Mouse (Mus musculus) embryonic facial prominence, embryonic 14.5 days (tissue): Measurements from ENCODE around the gene Ahnak2. TPM values are rescaled to one million over a fixed set of nuclear protein-coding genes. Genes with fewer than 3 reads are reported as not detected.
A peak's percentile ranks its signal among the peaks of the same experiment; 100 is the strongest.

ENCODE experiments used
- ATAC-seq: fragments of 200-750 bp; cut with Nextera tagmentation; 2 replicates; pipeline ENCODE4 v1.8.0; 2017; ENCODE audit warnings: low read depth, moderate number of reproducible peaks, moderate TSS enrichment
- DNase-seq: peaks from one replicate; pipeline ENCODE4 v3.0.0-alpha.2; 2015; ENCODE audit warnings: low spot score
- H3K27ac ChIP-seq: fragments of 300-500 bp; sonication (generic); replicated peaks from 2 replicates; pipeline ENCODE4 v1.5.1; 2014; ENCODE audit warnings: low read depth, mild to moderate bottlenecking, low read length, moderate library complexity
- H3K27me3 ChIP-seq: fragments of 300-500 bp; sonication (generic); replicated peaks from 2 replicates; pipeline ENCODE4 v1.6.1; 2014; ENCODE audit warnings: low read length; ENCODE audit not compliant: control insufficient read depth, insufficient read depth
- H3K36me3 ChIP-seq: fragments of 300-500 bp; sonication (generic); 2 replicates; pipeline ENCODE4 v1.6.1; 2014; ENCODE audit warnings: low read length, mixed read lengths; ENCODE audit not compliant: control insufficient read depth, insufficient read depth
- H3K4me1 ChIP-seq: fragments of 300-500 bp; sonication (generic); 2 replicates; pipeline ENCODE4 v1.6.1; 2014; ENCODE audit warnings: antibody characterized with exemption, low read length; ENCODE audit not compliant: control insufficient read depth, insufficient read depth
- H3K4me2 ChIP-seq: fragments of 300-500 bp; sonication (generic); 2 replicates; pipeline ENCODE4 v1.6.1; 2014; ENCODE audit warnings: low read depth, mild to moderate bottlenecking, low read length, moderate library complexity, mixed read lengths
- H3K4me3 ChIP-seq: fragments of 300-500 bp; sonication (generic); 2 replicates; pipeline ENCODE4 v1.5.1; 2014; ENCODE audit warnings: low read depth, mild to moderate bottlenecking, low read length
- H3K9ac ChIP-seq: fragments of 300-500 bp; sonication (generic); 2 replicates; pipeline ENCODE4 v1.6.1; 2014; ENCODE audit warnings: low read depth, mild to moderate bottlenecking, low read length, moderate library complexity, mixed read lengths
- H3K9me3 ChIP-seq: fragments of 300-500 bp; sonication (generic); 2 replicates; pipeline ENCODE4 v1.6.1; 2016; ENCODE audit warnings: low read length; ENCODE audit not compliant: control insufficient read depth
- WGBS: fragments of 180-500 bp; shearing (Covaris S2); extraction: QIAGEN DNeasy Blood & Tissue Kit; methylation state at CpG from one replicate; pipeline ENCODE4 v1.1.7; 2014; 5-methylcytosine and 5-hydroxymethylcytosine counted together
- polyA plus RNA-seq: library from polyadenylated mRNA; unstranded; fragments of >200 nt; fragmentation: Nextera tagmentation; extraction: Ambion mirVana; gene quantifications from 2 replicates; pipeline ENCODE4 v1.2.1, GENCODE M21; 2014

Ahnak2 gene
- polyA plus RNA-seq, 1 experiment from 2014 or later: 8.3 TPM

DNA sequence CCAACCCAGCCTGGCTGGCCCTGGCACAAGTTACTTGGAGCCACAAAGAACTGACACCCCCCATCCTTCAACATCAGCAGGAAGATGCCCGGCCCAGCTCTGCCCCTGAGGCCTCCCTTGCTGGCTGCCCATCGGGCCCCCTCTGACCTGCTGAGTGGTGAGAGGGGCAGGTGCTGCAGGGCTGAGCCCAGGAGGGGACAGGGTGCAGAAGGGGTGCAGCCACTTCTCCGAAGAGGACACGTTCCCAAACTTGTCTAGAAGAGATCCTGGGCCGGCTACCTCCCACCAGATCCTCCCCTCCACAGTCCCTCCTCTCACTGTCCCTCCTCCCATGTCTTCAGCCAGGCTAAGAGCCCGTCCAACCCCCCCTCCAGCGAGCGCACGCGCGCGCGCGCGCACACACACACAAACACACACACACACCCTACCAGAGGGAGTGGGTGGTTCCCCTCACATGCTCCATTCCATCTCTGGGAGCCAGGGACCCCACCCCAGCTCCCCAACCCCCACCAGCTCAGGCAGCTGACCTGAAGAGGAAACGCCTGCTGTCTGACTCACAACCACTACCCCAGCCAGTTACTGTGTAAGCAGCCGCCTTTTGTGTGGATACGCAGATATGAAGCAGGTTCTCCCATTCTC lies 6.9 kb downstream of the Ahnak2 start:
- Histone ChIP-seq H3K27me3 (no peaks in the 10 kb centered on the region; the same call in 1 of the 2 replicates), H3K36me3 (no peaks in the 10 kb centered on the region), H3K9me3 (no peaks in the 10 kb centered on the region), H3K4me3 (no peak overlapping the region), H3K4me2 (peak overlapping the region; percentile 7; the same call in 1 of the 2 replicates), H3K4me1 (peaks cover 36% of the 10 kb centered on the region), H3K27ac (no peak overlapping the region), H3K9ac (no peak overlapping the region; the same call in 1 of the 2 replicates)
- peak; percentile 74 for DNase-seq
- no peak; the same call in 1 of the 2 replicates for ATAC-seq
- WGBS: 45% methylated on average over 5 of the region's 18 CpGs

DNA sequence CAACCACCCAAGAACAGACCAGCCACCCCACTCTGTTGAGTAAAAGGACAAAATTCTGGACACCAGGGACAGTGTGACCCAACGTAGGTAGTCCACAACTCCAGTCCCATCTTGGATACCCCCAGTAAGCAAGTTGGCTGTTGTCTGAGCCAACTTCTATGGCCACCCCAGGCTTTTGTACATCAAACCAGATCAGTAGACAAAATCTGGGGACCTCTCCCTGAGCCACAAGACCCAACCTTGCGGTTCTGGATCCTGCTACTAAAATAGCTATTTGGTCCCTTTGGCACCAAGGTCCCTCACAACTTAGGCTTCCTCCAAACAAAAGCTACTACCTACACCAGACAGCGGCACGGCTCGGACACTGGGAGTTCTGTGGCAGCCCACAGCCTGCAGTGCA lies 7.5 kb downstream of the Ahnak2 start:
- no peak overlapping the region for H3K27ac ChIP-seq
- 81% methylated on average over 5 of the region's 5 CpGs for WGBS
- no peak for DNase-seq
- H3K4me3 ChIP-seq: no peak overlapping the region
- ATAC-seq: no peak
- H3K4me2 ChIP-seq: peak overlapping the region; percentile 7; the same call in 1 of the 2 replicates
- no peak overlapping the region; the same call in 1 of the 2 replicates for H3K9ac ChIP-seq
- no peaks in the 10 kb centered on the region for H3K27me3 ChIP-seq
- H3K9me3 ChIP-seq: no peaks in the 10 kb centered on the region
- H3K4me1 ChIP-seq: peaks cover 36% of the 10 kb centered on the region
- H3K36me3 ChIP-seq: no peaks in the 10 kb centered on the region

DNA sequence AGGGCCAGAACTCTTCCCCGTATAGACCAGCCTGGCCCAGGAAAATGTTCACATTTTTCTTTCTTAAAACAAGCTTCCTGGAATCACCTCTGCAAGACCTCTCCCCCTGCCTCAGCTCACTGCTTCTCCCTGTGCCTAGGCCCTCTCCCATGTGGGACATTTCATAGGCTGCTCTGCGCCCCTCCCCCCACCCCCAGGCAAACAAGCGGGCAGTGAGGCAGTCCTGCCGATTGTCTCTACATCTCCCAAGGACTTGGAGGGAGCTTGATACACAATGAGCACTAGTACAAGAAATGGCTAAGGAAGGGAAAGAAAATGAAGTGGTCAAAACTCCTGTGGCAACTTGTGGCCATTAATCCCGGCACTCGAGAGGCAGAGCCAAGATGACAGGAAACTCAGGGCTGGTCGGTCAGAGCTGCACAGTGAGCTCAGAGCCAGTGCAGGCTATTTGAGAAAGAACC lies 8.1 kb downstream of the Ahnak2 start:
- Histone ChIP-seq H3K9ac (no peak overlapping the region), H3K4me2 (peak overlapping the region; percentile 21; the same call in 1 of the 2 replicates), H3K9me3 (no peaks in the 10 kb centered on the region), H3K27ac (peak overlapping the region; percentile 29), H3K4me1 (peaks cover 36% of the 10 kb centered on the region), H3K4me3 (no peak overlapping the region), H3K36me3 (no peaks in the 10 kb centered on the region), H3K27me3 (no peaks in the 10 kb centered on the region)
- WGBS: 28% methylated on average over 7 of the region's 7 CpGs
- no peak for DNase-seq
- ATAC-seq: no peak

DNA sequence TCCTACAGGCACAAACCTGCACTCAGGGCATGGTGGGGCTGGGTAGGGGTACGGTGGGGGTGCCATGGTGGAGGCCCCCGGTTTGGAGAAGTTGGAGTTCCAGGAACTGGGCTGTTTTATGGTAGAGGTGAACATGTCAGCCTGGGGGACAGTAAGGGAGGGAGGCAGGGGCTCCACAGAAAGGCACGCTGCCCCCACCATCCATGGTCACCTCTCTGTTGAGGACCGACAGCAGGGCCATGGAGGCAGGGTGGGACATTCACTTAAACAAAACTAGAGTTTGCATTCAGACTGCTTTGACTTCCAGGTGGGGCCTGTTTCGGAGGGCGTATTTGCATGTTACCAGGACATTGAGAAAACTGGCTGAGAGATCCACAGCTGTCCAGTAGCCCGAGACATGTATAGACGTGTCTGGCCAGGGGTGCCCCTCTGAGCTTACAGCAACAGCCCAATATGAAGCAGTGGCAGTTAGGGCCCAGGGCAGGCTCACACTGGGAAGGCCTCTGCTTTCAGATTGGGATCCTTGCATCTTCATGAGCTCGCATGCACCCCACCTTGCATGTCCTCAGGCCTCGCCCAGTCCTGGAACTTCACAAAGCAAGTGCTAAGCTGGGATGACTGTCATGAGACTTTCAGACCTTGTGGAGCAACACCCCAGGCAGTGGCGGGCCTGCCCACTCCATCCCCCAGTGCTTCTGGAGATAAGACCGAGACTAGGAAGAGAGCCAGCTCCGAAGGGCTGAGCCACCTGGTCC lies 8.7 kb downstream of the Ahnak2 start:
- Histone ChIP-seq H3K9me3 (no peaks in the 10 kb centered on the region), H3K36me3 (no peaks in the 10 kb centered on the region), H3K4me2 (no peak overlapping the region), H3K4me3 (no peak overlapping the region), H3K4me1 (peaks cover 35% of the 10 kb centered on the region), H3K27me3 (no peaks in the 10 kb centered on the region), H3K9ac (no peak overlapping the region), H3K27ac (peak overlapping the region; percentile 29)
- DNase-seq: peak; percentile 54
- no peak for ATAC-seq
- 60% methylated on average over 13 of the region's 13 CpGs for WGBS

DNA sequence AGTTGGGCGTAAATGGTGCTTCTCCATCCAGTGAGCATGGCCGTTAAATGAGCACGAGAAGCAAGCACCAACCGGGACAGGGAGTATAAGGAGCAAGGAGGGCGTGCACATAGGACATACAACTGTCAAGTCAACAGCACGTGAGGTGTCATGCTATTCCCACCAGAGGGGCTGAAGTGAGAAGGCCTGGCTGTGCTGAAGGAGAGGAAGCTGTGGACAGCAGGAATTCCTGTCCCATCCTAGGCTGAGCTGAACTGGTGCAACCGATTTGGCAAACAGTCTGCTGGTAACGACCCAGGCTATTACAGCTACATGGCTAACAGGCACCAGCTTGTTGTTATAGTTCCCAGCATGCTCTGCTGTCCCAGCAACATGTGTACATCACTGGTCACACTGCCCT lies 11.4 kb downstream of the Ahnak2 start:
- DNase-seq (no peak), ATAC-seq (no peak)
- H3K27ac ChIP-seq: no peak overlapping the region
- no peaks in the 10 kb centered on the region for H3K27me3 ChIP-seq
- H3K4me3 ChIP-seq: no peak overlapping the region
- H3K9me3 ChIP-seq: no peaks in the 10 kb centered on the region
- WGBS: 67% methylated on average over 8 of the region's 8 CpGs
- H3K4me2 ChIP-seq: no peak overlapping the region
- no peak overlapping the region for H3K9ac ChIP-seq
- no peaks in the 10 kb centered on the region for H3K36me3 ChIP-seq
- peaks cover 12% of the 10 kb centered on the region for H3K4me1 ChIP-seq

DNA sequence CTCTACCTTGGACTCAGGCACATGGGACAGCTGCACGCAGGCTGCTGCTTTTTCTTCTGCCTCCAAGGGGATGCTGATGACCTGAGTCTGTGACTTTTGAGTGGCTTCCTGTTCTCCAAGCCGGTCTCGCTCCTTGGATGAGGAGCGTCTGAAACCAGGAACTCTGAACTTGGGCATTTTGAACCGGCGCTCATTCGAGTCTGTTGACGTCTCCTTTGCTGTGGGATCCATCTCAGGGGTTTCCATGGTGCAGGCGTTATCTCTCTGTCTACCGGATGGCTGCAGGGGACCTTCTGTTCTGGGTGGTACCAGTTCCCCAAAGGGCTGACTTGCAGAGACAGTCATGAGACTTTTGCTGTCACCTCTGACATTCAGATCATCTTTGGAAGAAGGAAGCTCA lies 28.0 kb downstream of the Ahnak2 start:
- H3K27ac ChIP-seq: no peak overlapping the region
- DNase-seq (no peak), ATAC-seq (no peak)
- H3K36me3 ChIP-seq: no peaks in the 10 kb centered on the region
- H3K4me1 ChIP-seq: no peaks in the 10 kb centered on the region
- H3K4me3 ChIP-seq: no peak overlapping the region
- no peaks in the 10 kb centered on the region for H3K27me3 ChIP-seq
- WGBS: 91% methylated on average over 10 of the region's 10 CpGs
- H3K9me3 ChIP-seq: peaks cover 6% of the 10 kb centered on the region; the same call in 1 of the 2 replicates
- no peak overlapping the region for H3K4me2 ChIP-seq
- no peak overlapping the region for H3K9ac ChIP-seq

DNA sequence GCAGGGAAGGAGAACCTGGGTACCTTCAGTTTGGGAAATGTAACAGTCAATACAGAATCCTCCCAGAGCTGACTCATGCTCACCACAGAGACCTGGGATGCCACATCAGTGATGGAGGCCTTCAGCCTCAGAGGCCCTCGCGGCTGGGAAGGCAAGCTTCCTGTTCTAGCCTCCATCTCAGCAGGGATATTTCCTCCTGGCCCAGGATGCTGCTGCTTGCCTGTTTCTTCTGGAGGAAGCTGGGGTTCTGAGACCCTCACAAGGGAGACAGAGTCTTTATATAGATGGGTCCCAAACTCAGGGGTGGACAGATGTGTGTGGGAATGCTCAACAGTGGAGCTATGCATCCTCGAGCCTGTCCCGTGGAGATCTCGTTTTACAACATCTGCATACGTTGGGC lies 28.4 kb downstream of the Ahnak2 start:
- Histone ChIP-seq H3K4me2 (no peak overlapping the region), H3K4me3 (no peak overlapping the region), H3K9me3 (peaks cover 6% of the 10 kb centered on the region; the same call in 1 of the 2 replicates), H3K36me3 (no peaks in the 10 kb centered on the region), H3K9ac (no peak overlapping the region), H3K4me1 (no peaks in the 10 kb centered on the region), H3K27ac (no peak overlapping the region), H3K27me3 (no peaks in the 10 kb centered on the region)
- WGBS: 85% methylated on average over 6 of the region's 6 CpGs
- ATAC-seq (no peak), DNase-seq (no peak)

DNA sequence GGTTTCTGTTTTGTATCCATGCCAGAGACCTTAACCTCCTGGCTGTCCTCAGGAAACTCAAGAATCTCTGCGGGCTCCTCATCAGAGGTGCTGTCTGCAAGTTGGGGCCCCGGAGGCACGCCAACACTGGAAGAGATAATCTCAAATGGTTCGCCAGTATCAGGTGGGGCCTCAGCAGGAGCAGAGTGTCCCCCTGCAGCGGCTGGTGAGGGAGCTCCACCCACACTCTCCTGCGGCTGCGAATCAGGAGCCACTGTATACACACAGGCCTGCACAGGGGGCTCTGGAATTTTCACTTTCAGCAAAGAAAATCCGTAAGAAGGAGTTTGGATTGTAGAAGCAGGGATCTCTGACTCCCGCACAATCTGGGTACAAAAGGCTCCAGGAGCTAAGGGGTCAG lies 29.1 kb downstream of the Ahnak2 start:
- no peak overlapping the region for H3K9ac ChIP-seq
- no peaks in the 10 kb centered on the region for H3K4me1 ChIP-seq
- H3K27me3 ChIP-seq: no peaks in the 10 kb centered on the region
- no peaks in the 10 kb centered on the region for H3K36me3 ChIP-seq
- peaks cover 6% of the 10 kb centered on the region; the same call in 1 of the 2 replicates for H3K9me3 ChIP-seq
- no peak for ATAC-seq
- no peak for DNase-seq
- no peak overlapping the region for H3K4me2 ChIP-seq
- H3K27ac ChIP-seq: no peak overlapping the region
- WGBS: 35% methylated on average over 9 of the region's 9 CpGs
- H3K4me3 ChIP-seq: no peak overlapping the region
